Mouse (Mus musculus) thymus, adult 2 months (tissue): ENCODE data around the gene Tchp.

Source experiments
- CTCF ChIP-seq: fragments of 200-500 bp; IDR thresholded peaks from 2 replicates; pipeline ENCODE4 v1.5.1; 2012; ENCODE audit warnings: mild to moderate bottlenecking, control low read depth, low read length, moderate library complexity, borderline replicate concordance; ENCODE audit not compliant: control insufficient read depth, poor library complexity, insufficient read depth; ENCODE audit errors: extremely low read depth
- POLR2A ChIP-seq: fragments of 200-500 bp; IDR thresholded peaks from 2 replicates; pipeline ENCODE4 v1.6.1; 2012; ENCODE audit warnings: mild to moderate bottlenecking, low read length, control low read depth, moderate library complexity; ENCODE audit not compliant: control insufficient read depth, poor library complexity, insufficient read depth; ENCODE audit errors: extremely low read depth

DNA sequence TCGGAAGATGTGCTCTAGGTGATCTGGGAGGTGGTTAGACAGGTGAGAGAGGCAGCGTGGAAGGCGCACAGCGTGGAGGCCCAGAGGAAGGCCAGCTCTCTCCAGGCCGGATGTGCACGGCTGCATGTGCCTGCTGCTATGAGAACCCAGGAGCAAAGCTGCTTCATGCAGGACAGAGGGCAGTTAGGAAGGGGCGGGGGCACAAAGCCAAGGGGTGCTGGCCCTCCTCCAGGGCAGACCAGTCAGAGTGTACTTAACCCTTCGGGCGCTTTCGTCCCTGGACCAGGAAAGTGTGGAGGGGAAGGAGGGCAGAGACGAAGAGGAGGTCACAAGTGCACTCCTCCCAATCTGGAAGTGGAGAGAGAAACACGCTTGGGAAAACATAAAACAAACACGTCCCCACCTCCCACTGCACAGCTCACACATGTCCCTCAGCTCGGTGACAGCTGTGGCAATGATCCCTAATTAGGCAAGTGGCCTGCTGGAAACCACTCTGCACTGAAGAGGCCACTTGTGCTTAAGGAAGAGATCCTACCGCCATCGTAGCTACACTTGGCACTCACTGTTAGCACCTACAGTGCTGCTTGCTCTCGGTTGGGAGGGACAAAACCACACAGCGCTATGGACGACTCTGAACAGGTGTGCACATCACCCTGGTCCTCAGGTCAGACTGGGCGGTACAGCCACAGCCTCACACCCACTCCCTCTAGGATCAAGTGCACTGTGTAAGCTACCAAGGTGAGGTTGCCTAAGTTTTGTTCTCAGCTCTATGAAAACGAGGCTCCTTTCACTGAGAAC is 29.7 kb downstream of the Tchp start:
- TF ChIP-seq POLR2A = no peak
- no peak for TF ChIP-seq CTCF
